Mouse (Mus musculus): ENCODE data around the gene Abl1.

Gene Abl1

GRCm38 (mm10) chr2:31789215-31789614 lies 101.0 kb downstream of the Abl1 start:
- no peak for DNase-seq

DNA sequence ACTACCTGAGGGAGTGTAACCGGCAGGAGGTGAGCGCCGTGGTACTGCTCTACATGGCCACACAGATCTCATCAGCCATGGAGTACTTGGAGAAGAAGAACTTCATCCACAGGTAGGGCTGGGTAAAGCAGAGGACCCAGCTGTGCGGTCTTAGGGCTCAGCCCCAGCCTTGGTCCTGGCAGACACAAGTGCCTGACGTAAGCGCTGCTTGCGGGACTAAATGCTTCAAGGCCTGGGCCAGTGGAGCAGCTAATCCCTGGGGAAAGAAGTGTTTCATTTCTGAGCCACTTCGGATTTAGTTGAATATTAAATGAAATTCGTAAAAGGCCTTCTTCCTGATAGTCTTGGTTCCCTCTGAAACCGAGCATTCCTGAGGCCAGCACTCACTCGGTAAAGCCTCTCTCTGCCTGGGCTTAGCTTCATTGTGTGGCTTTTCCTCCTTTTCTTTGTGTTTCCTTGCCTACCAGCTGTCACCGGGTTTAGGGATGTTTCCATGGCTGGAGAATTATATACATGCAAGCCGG lies 102.6 kb downstream of the Abl1 start:
- DNase-seq: peak; percentile 69

DNA sequence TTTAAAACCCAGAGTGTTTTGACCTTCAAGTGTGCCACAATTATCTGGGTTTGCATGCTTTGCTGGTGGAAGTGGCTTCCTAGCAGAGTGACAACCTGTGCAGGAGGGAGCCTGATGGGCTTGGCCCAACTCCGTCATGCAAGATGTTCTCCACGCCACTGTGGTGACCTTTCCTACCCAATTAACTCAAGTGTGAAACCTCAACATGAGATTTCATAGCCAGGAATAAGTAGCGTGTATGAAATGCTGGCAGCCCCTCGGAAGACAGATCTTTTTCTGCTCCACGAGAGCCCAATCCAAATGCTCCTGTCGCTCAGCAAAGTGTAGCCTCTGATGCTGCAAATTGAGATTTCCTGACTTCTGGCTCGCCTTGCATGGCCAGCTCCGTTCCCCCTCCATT lies 103.1 kb downstream of the Abl1 start:
- peak; percentile 45 for DNase-seq

DNA sequence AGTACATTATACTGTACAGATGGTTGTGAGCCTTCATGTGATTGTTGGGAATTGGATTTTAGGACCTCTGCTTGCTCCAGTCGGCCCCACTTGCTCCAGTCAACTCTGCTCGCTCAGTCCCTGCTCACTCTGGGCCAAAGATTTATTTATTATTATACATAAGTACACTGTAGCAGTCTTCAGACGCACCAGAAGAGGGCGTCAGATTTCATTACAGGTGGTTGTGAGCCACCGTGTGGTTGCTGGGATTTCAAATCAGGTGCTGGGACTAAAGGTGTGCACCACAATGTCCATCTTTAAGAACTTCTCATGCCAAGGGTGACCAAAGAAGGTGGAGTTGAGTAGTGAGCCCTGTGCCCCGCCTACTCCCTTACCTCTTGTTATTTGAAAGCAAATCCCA lies 104.4 kb downstream of the Abl1 start:
- DNase-seq: no peak

DNA sequence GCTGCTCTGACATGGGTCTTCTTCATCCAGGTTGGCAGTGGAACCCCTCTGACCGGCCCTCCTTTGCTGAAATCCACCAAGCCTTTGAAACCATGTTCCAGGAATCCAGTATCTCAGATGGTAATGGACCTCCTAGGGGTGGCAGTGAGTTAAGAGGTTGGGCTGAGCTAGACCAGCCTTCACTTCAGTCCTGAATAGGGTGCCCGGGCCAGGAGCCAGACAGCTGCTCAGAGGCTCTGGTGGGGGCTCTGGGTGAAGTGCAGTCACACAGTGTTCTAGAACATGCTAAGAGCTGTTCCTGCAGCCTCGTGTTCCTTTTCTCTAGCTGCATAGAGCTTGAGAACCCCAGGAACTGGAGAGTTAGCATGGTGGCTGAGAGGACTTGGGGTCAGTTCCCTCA lies 108.8 kb downstream of the Abl1 start:
- DNase-seq: no peak

DNA sequence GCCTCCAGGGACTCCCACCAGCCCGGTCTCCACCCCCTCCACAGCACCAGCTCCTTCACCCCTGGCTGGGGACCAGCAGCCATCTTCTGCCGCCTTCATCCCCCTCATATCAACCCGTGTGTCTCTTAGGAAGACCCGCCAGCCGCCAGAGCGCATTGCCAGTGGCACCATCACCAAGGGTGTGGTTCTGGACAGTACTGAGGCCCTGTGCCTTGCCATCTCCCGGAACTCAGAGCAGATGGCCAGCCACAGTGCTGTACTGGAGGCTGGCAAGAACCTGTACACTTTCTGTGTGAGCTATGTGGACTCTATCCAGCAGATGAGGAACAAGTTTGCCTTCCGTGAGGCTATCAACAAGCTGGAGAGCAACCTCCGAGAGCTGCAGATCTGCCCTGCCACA lies 113.2 kb downstream of the Abl1 start:
- no peak for DNase-seq

DNA sequence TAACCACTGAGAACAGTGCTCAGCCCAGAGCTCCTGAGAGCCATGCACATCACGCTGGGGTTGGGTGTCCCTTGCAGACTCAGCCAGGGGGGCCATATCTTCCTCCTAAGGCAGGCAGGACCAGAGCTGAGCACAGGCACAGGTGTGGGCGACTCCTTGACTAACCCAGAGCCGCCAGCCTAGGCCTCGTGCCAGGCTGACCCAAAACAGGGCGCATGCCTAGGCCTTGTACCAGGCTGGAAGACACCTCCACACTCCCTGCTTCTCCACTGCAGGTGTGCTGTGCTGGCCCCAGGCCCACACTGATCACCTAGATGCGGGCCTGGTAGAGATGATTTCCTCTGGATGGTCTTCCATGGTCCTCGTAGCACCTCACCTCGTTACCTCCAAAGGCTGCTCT lies 114.6 kb downstream of the Abl1 start:
- no peak for DNase-seq

- DNase-seq: no peak
These were observed 115.3 kb downstream of the Abl1 start for GRCm38 (mm10) chr2:31803480-31803879.

DNA sequence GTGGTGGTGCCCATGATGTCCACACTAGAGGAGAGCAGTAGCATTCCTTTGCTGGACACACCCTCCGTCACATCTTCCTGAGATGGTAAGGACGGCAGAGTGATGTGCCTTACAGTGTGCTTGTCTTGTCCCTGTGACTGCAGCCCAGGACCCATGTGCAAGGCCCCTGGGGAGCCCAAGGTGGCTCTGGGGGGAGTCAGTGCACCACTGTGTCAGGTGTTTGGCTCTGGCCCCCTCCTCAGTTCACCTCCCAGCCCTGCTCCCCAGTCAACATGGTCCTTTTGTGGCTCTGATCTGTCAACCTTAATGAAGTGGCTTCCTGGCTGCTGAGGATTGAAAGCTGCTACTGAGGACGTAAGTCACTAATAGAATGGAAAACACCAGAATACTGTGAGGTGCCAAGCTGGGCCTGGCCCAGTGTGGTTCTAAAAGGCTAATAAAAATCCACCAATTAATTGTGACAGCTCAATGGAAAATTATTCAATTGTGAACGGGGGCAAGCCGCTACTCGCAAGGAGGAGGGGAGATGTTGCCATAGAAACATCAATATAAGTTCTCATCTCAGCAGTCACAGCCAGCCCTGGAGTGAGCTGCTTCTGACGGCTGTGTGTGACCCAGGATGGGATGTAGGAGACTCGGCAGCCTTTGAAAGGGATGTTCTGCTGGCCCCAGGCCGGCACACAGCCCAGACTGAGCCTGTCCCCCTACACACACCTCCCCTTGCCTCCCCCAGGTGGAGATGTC lies 118.6 kb downstream of the Abl1 start:
- DNase-seq: no peak

GRCm38 (mm10) chr2:31808410-31809357 lies 120.5 kb downstream of the Abl1 start:
- peak; percentile 51 for DNase-seq

DNA sequence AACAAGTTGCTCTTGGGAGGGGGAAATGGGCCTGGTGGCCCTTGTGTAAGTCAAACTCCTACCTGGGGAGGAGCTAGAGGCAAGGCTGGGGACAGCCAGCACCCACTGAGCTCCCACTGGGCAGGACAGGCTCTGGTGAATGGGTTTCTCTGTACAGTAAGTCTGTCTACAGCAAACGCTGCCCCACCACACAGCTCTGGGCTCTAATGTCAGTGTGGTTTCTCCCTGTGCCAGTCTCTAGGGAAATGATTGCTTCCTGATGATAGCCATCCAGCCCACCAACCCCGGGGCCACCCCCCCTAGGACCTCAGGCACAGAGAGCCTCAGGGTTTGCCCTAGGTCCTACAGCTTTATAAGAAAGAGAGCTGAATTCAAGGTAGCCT lies 121.2 kb downstream of the Abl1 start:
- DNase-seq: no peak

DNA sequence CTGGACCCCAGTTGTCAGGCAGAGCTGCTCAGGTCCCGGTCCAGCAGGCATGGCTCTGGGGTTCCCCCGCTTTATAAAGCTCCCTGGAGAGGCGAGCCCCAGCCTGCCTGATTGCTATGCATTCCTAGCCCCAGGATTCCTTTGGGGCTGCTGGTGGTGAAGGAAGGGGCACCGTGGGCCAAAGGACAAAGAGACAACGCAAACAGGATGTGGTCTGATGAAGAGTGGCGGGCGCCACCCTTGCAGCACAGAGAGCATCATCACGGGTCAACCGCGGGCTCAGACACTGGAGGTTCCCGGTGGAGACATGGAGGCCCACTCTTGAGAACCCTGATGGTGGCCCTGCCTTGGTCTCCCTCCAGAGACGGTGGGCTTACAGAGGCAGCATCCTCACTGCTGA lies 122.3 kb downstream of the Abl1 start, which contains the start of gene Qrfp:
Gene Qrfp (minus strand): TSS at position 137 of the 400 bp plus-strand sequence.
- no peak for DNase-seq

DNA sequence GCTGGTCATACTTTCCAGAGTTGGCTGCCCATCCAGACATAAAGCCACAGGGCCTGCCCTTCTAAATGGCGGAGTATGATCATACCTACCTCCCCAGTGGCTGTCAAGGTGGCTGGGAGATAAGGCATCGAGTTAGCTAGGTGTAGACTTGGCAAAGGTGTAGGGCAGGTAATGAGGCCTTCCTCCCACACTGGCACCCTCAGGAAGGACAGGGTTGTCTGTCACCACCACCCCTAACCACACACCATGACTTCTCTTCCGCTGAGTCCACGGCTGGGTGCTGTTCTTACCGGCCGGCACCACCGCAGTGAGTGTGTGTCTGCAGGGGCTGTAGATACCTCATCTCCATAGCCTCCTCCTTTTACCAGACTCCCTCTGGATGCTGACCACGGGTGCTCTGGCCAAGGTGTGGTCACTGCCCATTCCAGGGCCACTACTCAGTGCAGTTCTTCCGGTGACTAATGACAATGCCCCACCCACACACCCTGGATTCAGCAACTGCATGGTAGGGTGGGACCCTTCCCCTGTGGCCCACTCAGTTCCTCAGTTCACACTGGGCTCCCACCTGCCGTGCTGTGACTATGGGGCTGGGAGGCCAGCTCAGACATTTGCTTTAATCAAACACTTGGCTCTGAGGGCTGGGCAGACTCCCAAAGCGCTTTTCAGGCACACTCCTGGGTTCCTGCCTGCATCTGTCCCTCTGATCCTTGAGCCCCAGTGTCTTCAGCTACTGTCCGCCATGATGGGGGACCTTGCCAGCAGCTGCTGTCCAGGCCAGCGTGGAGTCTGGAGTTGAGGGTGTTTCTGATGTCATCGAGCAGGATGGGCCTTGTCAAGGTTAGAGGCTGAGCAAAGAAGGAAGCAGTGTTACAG lies 123.1 kb downstream of the Abl1 start:
- DNase-seq: no peak

GRCm38 (mm10) chr2:31813641-31814040 lies 125.5 kb downstream of the Abl1 start:
- no peak for DNase-seq

- no peak for DNase-seq
These were observed 126.5 kb downstream of the Abl1 start for GRCm38 (mm10) chr2:31814699-31815098.

DNA sequence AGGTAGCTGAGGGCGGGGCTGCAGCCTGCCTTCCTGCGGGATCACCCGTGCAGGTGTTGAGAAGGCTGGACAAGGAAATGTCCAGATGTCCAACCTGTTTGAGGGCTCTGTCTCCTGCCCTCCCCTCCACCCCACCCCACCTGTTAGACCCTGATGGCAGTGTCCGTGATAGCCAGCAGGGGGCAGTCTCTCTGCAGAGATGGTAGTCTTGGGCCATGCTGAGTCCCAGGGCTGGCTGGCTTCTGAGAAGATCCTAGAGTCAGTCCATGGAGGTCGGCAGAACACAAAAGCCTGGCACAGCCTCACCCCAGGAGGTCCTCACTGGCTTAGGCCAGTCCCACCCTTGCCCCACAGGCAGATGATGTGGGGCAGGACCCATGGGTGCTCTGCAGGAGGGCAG lies 127.2 kb downstream of the Abl1 start:
- DNase-seq: peak; percentile 83

- DNase-seq: no peak
These were observed 134.6 kb downstream of the Abl1 start for GRCm38 (mm10) chr2:31822524-31823371.

DNA sequence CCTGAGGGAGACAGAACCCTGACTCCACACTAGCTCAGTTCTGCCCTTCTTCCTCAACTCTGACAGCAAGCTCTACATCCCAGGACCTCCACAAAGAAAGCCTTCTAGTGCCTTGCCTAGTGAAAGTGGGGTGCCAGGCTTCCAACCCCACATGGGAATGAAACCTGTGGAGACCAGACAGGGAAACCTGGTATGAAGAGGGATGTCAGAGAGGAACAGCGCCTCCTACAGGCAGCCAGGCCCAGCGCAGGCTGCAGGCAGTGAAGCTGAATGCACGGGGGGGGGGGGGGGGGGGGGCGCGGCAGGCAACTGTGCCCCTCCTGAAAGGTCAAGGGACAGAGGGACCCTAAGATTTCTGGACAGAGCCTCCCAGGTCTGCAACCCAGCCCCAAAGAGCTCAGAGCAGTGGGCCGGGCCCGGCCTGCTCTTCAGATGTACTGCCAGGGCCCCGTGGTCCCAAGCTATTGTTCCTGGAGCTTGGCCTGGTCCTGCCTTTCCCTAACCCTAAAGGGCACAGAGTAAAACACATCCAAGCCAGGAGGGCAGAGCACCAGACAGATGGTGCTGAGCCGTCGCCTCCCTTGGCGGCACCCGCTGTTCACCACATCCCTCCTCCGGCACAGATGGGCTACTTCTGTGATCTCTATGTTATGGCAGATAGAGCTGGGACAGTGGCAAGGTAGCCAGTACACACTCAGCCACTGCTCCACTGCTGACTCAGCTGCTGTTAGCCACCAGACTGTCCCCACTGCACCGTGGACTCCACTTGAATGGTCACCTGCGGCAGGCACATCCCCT lies 136.0 kb downstream of the Abl1 start:
- no peak for DNase-seq

- no peak for DNase-seq
These were observed 137.3 kb downstream of the Abl1 start for GRCm38 (mm10) chr2:31825469-31825911.
